Mouse (Mus musculus) megakaryocyte, embryonic 14.5 days (primary cell): Measurements from ENCODE around the gene Tmem120b. TPM values are rescaled to one million over a fixed set of nuclear protein-coding genes. Genes with fewer than 3 reads are reported as not detected.
A peak's percentile ranks its signal among the peaks of the same experiment; 100 is the strongest.

ENCODE experiments used
- H3K27me3 ChIP-seq: replicated peaks from 2 replicates; pipeline ENCODE3; 2012; ENCODE audit warnings: inconsistent platforms
- H3K36me3 ChIP-seq: replicated peaks from 2 replicates; pipeline ENCODE3; 2012; ENCODE audit warnings: low read length, inconsistent platforms, mixed read lengths
- H3K4me1 ChIP-seq: 2 replicates; pipeline ENCODE4 v1.6.1; 2012; ENCODE audit warnings: inconsistent platforms
- H3K4me3 ChIP-seq: replicated peaks from 2 replicates; pipeline ENCODE3; 2012; ENCODE audit warnings: moderate library complexity, mild to moderate bottlenecking, inconsistent platforms
- H3K9me3 ChIP-seq: 2 replicates; pipeline ENCODE4 v1.6.1; 2012; ENCODE audit warnings: inconsistent platforms
- FLI1 ChIP-seq: IDR thresholded peaks from 2 replicates; pipeline ENCODE4 v1.6.1; 2012; ENCODE audit warnings: low read length, inconsistent platforms, mixed read lengths
- GATA1 ChIP-seq: IDR thresholded peaks from 3 replicates; pipeline ENCODE4 v1.6.1; 2012; ENCODE audit warnings: mixed read lengths, low read length, inconsistent platforms, borderline replicate concordance
- polyA plus RNA-seq: library from polyadenylated mRNA; stranded (reverse); fragments of >175 nt; gene quantifications from 2 replicates; pipeline ENCODE4 v1.2.3, GENCODE M21; 2012; ENCODE audit warnings: low replicate concordance; ENCODE audit not compliant: insufficient read depth

Gene Tmem120b
- polyA plus RNA-seq, 1 experiment = 6.9 TPM

DNA sequence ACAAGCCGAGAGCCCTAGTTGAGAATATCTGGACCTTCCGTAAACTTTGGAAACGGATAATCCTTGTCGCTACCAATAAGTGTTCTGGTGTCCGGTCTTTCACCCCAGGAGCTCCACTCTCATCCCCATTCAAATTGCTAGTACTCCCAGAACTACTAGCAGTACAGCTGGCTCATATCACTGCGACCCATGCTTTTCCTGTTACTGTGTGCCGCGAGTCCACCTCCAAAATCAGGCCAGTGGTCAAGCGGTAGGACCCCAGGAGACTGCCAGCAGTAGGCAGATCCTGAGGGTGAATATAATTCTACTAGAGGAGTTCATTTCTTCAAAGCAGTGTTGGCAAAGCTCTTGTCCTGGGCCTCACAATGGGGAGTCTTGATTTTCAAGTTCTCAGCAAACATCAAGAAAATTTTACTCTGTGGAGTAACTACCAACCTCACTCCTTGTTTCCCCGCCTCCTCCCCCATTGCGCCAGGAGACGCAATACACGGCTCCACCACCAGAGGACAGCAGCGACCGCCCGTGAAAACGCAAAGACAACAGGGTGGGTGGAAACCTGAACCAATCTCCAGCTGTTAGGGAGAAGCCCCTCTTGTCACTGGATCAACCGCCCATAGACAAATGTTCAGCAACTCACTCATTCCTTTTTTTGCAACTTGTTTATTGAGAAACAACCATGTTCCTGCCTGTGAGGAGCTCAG is 65.0 kb downstream of the Tmem120b start:
- Histone ChIP-seq H3K9me3 (no peaks in the 10 kb centered on the region), H3K4me1 (peaks cover 98% of the 10 kb centered on the region), H3K36me3 (peaks cover 86% of the 10 kb centered on the region), H3K27me3 (no peaks in the 10 kb centered on the region), H3K4me3 (peak overlapping the region; percentile 98)
- TF ChIP-seq FLI1 (no peak), GATA1 (no peak)

DNA sequence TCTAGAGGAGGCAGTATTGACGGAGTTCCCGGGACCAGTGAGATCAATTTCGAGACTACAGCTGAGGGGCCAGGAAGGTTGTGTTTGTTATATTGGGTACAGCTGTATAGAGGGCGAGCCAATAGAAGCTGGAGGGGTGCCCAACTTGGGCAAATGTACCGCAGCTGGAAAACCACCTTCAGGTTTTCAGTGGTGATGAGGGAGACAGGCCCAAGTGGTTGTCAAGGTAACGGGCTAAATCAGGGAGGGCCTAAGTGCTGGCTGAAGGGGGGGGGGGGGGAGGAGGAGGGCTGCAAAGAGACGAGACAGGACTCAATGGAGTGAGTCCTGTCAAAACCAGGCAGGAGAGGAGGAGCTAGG is 65.5 kb downstream of the Tmem120b start:
- H3K9me3 ChIP-seq = no peaks in the 10 kb centered on the region
- peak overlapping the region; percentile 29 for H3K4me3 ChIP-seq
- no peaks in the 10 kb centered on the region for H3K27me3 ChIP-seq
- H3K36me3 ChIP-seq = peaks cover 82% of the 10 kb centered on the region
- TF ChIP-seq GATA1 (no peak), FLI1 (no peak)
- H3K4me1 ChIP-seq = peaks cover 96% of the 10 kb centered on the region

DNA sequence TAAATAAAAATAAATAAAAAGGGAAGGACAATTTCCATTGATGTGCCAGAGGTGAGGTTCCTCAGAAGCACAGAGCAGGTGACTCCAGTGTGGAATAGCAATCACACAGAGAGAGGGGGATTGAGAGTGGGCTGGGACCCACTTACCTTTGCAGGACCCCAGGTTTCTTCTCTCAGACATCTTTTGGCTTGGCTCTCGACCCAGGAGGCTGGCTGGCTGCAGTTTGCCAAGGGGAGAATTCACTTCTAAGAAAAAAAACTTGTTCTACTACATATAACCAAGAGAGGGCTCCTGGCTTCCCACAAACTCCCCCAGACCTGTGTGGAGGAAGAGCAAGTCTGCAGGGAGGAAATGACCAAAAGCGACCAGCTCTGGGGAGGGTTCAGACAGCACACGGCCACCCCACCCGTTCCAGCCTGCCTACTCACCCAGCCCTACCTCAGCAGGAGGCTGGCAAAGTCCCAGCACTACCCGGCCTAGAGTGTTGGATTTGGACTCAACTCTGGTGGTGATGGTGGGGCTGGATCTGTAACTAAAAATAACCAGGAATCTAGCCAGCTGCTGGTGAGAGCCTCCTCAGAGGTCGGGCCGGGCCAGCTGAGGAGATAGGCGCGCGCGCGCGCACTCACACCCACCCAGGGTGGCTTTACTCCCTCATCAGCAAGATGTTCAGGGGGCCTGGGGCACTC is 66.1 kb downstream of the Tmem120b start:
- peak overlapping the region; percentile 96 for H3K4me3 ChIP-seq
- TF ChIP-seq GATA1 (no peak), FLI1 (no peak)
- H3K9me3 ChIP-seq = no peaks in the 10 kb centered on the region
- peaks cover 79% of the 10 kb centered on the region for H3K36me3 ChIP-seq
- peaks cover 92% of the 10 kb centered on the region for H3K4me1 ChIP-seq
- no peaks in the 10 kb centered on the region for H3K27me3 ChIP-seq

DNA sequence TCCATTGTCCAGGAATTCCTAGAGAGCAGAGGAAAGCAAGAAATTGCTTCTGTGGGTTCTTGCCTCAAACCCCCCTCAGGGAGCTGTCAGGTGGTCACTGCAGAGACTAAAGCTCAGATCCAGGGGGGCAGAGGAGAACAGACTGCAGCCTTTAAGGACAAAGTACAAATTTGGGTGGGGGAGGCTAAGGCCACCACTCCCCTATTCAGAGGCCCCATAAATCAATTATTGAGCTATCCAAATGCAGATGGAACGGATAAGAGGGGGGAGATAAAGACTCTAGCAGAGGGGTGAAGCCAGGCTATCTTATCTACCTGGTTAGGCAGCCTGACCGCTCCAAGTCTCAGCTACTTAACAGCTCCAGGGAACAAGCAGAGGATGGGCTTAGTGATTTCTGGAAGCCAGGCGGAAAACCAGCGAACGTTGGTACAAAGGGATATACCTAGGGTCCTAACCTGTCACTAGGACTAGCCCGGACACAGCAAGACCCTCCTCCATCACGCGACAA is 66.7 kb downstream of the Tmem120b start:
- H3K36me3 ChIP-seq = peaks cover 74% of the 10 kb centered on the region
- H3K4me1 ChIP-seq = peaks cover 87% of the 10 kb centered on the region
- TF ChIP-seq FLI1 (no peak), GATA1 (no peak)
- peak overlapping the region; percentile 96 for H3K4me3 ChIP-seq
- no peaks in the 10 kb centered on the region for H3K9me3 ChIP-seq
- no peaks in the 10 kb centered on the region for H3K27me3 ChIP-seq

DNA sequence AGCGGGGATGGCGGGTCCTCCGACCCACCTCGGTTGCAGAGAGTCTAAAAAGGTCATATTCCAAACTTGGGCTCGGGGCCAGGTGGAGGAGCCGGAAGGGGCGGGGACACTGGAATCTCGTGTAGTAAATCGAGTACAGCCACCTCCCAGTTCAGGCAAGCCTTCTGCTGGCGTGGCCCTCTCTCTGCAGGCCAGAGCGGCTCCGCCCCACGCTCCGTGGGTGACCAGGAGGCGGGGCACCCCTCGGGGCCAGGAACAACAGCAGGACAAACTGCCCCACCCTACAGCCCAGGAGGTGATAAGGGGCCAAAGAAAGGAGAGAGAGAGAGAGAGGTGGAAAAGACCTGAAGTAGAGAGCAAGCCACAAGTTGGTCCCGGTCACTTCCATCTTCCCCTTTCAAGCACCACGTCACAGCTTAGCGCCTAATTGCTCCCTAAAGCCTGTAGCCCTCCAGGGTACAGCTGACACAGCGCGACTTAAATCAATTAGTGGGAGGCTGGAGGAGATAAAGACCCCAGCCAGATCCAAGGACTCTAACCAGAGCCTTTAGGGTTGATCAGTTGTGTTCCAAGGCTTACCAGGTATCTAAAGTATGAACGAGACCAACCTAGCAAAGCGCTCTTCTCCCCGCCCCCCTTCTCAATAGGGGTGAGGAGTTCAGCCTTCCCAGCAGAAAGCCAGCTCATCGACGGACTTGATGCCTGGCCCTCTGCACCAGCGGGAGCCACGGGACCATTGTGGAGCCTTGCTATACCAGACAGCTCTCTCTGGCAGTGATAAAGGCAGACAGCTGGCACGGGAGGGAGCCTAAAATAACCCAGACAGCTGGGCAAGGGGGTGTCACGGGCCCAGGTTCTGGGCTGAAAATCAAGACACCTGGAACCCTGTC is 67.5 kb downstream of the Tmem120b start:
- no peaks in the 10 kb centered on the region for H3K9me3 ChIP-seq
- TF ChIP-seq FLI1 (no peak), GATA1 (no peak)
- H3K4me1 ChIP-seq = peaks cover 79% of the 10 kb centered on the region
- peak overlapping the region; percentile 96 for H3K4me3 ChIP-seq
- H3K27me3 ChIP-seq = no peaks in the 10 kb centered on the region
- H3K36me3 ChIP-seq = peaks cover 66% of the 10 kb centered on the region

DNA sequence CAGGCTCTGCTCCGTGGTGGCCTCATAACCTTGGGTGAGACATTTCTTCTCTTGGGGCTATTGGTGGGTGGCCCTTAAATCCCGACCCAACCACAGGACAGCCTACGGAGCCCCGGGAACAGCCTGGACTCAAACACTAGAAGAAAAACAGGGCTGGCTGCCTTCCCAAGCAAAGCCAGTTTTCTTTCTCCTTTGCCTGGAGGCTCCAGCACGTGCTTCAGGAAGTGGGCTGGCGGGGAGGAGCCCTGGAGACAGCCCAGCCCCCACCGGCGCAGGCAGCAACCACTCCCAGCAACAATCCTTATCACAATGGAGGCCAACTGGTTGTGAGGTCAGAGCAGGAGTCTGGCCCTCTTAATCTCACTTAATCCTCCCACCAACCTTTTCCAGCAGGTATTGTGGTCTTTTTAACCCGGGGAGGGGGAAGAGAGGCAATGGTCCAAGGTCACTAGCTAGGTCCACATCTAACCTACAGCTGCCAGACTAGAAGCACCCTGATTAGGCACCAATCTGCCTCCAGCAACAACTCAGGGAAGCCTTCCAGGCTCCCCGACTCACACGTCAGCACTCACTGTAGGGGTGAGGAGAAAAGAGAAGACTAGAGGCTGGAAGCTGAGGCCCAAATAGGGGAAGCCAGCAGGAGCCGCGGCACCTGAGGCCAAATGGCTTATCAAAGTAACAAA is 68.3 kb downstream of the Tmem120b start:
- TF ChIP-seq GATA1 (no peak), FLI1 (no peak)
- Histone ChIP-seq H3K27me3 (no peaks in the 10 kb centered on the region), H3K4me1 (peaks cover 71% of the 10 kb centered on the region), H3K4me3 (peak overlapping the region; percentile 96), H3K36me3 (peaks cover 59% of the 10 kb centered on the region), H3K9me3 (no peaks in the 10 kb centered on the region)

DNA sequence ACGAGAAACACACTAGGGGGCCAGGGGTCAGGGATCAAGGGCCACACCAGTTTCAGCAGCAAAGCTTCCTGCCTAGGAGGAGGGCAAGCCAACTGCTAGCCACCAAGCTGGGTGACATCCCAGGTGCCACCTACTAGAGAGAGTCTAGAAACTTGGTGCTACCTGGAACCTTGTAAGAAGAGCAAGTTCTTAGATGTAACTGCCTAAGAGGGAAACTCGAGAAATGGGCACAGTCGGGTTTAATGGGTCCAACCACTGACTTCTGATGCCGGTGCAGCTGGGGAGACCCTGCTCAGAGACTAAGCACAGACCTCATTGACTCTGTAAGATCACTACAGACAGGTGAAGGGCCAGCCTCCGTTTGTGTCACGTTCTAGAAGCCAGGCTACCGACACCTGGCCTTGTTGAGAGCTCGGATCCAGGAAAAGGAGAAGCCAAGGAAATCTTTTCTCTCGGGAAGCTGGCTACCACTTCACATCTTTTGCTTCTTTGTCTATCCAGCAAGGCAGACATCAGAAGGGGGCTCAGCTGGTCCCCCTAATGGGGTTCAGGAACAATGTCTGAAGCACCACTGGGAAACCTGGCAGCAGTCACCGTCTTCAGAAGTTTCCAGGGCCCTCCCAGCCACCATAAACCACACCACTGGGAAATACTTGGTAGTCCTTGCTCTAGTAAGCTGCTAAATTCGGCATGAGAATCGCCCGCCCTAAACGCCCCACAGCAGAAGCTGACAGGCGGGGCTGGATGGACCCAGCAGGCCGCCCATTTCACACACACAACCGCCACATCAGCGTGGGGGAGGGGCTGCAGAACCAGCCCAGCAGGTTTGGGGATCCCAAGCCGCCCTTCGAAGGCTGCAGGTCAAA is 69.1 kb downstream of the Tmem120b start:
- peaks cover 57% of the 10 kb centered on the region for H3K36me3 ChIP-seq
- peaks cover 63% of the 10 kb centered on the region for H3K4me1 ChIP-seq
- TF ChIP-seq GATA1 (no peak), FLI1 (no peak)

DNA sequence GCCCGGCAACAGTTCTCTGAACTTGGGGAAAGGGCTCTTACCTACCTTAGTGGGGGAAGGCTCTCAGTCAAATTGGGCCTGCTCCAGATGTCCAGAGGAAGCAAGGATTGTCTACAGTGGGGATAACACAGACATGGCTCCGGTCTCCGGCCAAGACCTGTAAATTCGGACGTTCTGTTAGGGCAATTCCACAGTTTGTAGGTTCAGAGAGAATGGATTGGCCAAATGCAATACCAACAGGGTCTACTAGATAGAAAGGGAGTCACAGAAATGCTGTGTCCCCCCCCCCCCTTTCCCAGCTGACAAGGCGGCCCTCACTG is 69.7 kb downstream of the Tmem120b start:
- TF ChIP-seq FLI1 = no peak
- no peak for TF ChIP-seq GATA1
- Histone ChIP-seq H3K4me1 (peaks cover 57% of the 10 kb centered on the region), H3K4me3 (peak overlapping the region; percentile 96), H3K36me3 (peaks cover 56% of the 10 kb centered on the region), H3K27me3 (no peaks in the 10 kb centered on the region), H3K9me3 (no peaks in the 10 kb centered on the region)

More for the DNA sequence above, 69.1 kb downstream of the Tmem120b start:
- Histone ChIP-seq H3K9me3 (no peaks in the 10 kb centered on the region), H3K27me3 (no peaks in the 10 kb centered on the region), H3K4me3 (peak overlapping the region; percentile 96)
